Mouse (Mus musculus): Measurements from ENCODE around the gene Glrb.

DNA sequence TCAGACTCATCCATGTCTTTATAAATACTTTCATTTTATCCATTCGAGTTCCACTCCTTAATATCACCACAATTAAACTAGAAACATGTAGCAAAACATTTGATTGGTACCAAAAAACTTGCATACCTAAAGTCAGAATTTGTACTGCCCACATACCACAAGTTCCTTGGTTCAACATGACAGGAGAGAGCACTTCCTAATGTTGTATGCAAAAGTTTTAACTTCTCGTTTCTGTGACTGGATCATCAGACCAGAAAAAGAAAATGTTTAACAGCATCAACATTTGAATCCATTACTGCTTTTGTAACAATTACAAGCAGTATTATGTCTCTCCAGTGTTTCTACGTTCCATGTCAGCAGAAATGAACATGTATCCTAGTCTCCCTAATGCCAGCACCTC lies 101.2 kb downstream of the Glrb start:
- TF ChIP-seq POLR2A (IDR thresholded peaks at IDR 0.05; ENCODE audit: borderline replicate concordance, extremely low read depth, insufficient read depth, insufficient read length, poor library complexity, severe bottlenecking) (no peak), CTCF (IDR thresholded peaks at IDR 0.05; ENCODE audit: borderline replicate concordance, extremely low read depth, insufficient read depth, insufficient read length) (no peak)
